Mouse (Mus musculus) CH12.LX (cell line): ENCODE measurements around the gene Foxk1. TPM values are rescaled to one million over a fixed set of nuclear protein-coding genes. Genes with fewer than 3 reads are reported as not detected.

Experiments used
- DNase-seq: peaks from one replicate; pipeline ENCODE4 v3.0.0-alpha.2; 2013; ENCODE audit errors: extremely low read depth
- H3K27ac ChIP-seq: 2 replicates; pipeline ENCODE4 v1.5.1; 2012; ENCODE audit warnings: low read depth, mild to moderate bottlenecking, control low read depth, moderate library complexity; ENCODE audit not compliant: insufficient read depth
- H3K27me3 ChIP-seq: replicated peaks from 2 replicates; pipeline ENCODE3; 2012; ENCODE audit warnings: inconsistent platforms
- H3K36me3 ChIP-seq, 2 experiments: replicated peaks in 1 of 2; 2 replicates each; pipeline versions ENCODE3 to v1.6.1; 2012; ENCODE audit warnings: inconsistent platforms in 1 of 2, low read length in 1 of 2, mild to moderate bottlenecking in 1 of 2, mixed read lengths in 1 of 2, moderate library complexity in 1 of 2; ENCODE audit not compliant: control insufficient read depth in 1 of 2, insufficient read depth in 1 of 2
- H3K4me1 ChIP-seq, 2 experiments: 2 replicates each; pipeline ENCODE4 v1.6.1; 2012; ENCODE audit warnings: inconsistent platforms in 1 of 2, moderate library complexity in 1 of 2; ENCODE audit not compliant: insufficient read depth in 2 of 2, control insufficient read depth in 1 of 2
- H3K4me2 ChIP-seq: 2 replicates; pipeline ENCODE4 v1.6.1; 2012; ENCODE audit warnings: low read depth, mild to moderate bottlenecking, control low read depth; ENCODE audit not compliant: poor library complexity, insufficient read depth, severe bottlenecking
- H3K4me3 ChIP-seq, 3 experiments: fragments of 150-350 bp in 1 of 3; sonication (generic) in 1 of 3; replicated peaks in 1 of 3; 2 replicates each; pipeline versions ENCODE3 to v1.5.1; 2011 to 2012; ENCODE audit warnings: low read depth in 2 of 3, low read length in 2 of 3, mild to moderate bottlenecking in 2 of 3, moderate library complexity in 2 of 3, control low read depth in 1 of 3, improper control_type of control experiment in 1 of 3, inconsistent platforms in 1 of 3, mixed read lengths in 1 of 3; ENCODE audit not compliant: poor library complexity in 1 of 3
- H3K79me2 ChIP-seq: replicated peaks from 2 replicates; pipeline ENCODE4 v1.6.1; 2012; ENCODE audit warnings: mild to moderate bottlenecking, moderate library complexity; ENCODE audit not compliant: control insufficient read depth, poor library complexity, insufficient read depth, severe bottlenecking; ENCODE audit errors: extremely low read depth
- H3K9ac ChIP-seq: 2 replicates; pipeline ENCODE4 v1.6.1; 2012; ENCODE audit warnings: low read depth, mild to moderate bottlenecking, control low read depth, moderate library complexity; ENCODE audit not compliant: insufficient read depth
- H3K9me3 ChIP-seq: replicated peaks from 2 replicates; pipeline ENCODE3; 2012; ENCODE audit warnings: low read length, inconsistent platforms, mixed read lengths
- CHD1 ChIP-seq: IDR thresholded peaks from 2 replicates; pipeline ENCODE4 v1.6.1; 2012; ENCODE audit warnings: low read depth, low read length, improper control_type of control experiment, inconsistent platforms
- E2F4 ChIP-seq: IDR thresholded peaks from 2 replicates; pipeline ENCODE4 v1.6.1; 2011; ENCODE audit warnings: low read depth, low read length, improper control_type of control experiment; ENCODE audit not compliant: insufficient replicate concordance
- ELF1 ChIP-seq: IDR thresholded peaks from 2 replicates; pipeline ENCODE4 v1.6.1; 2014; ENCODE audit warnings: low read depth, mild to moderate bottlenecking, inconsistent platforms, low read length, improper control_type of control experiment
- HCFC1 ChIP-seq: IDR thresholded peaks from 2 replicates; pipeline ENCODE4 v1.6.1; 2012; ENCODE audit warnings: low read depth, mild to moderate bottlenecking, inconsistent platforms, low read length, improper control_type of control experiment
- IRF4 ChIP-seq: IDR thresholded peaks from 2 replicates; pipeline ENCODE4 v1.6.1; 2014; ENCODE audit warnings: low read depth, mild to moderate bottlenecking, inconsistent platforms, low read length, improper control_type of control experiment
- JUN ChIP-seq: IDR thresholded peaks from 2 replicates; pipeline ENCODE4 v1.6.1; 2011; ENCODE audit warnings: low read depth, mild to moderate bottlenecking, low read length, improper control_type of control experiment, moderate library complexity; ENCODE audit not compliant: insufficient read depth
- KAT2A ChIP-seq: IDR thresholded peaks from 2 replicates; pipeline ENCODE4 v1.6.1; 2012; ENCODE audit warnings: low read length, improper control_type of control experiment, inconsistent platforms; ENCODE audit not compliant: insufficient replicate concordance
- MAZ ChIP-seq: IDR thresholded peaks from 2 replicates; pipeline ENCODE4 v1.6.1; 2012; ENCODE audit warnings: low read depth, mild to moderate bottlenecking, inconsistent platforms, low read length, improper control_type of control experiment, moderate library complexity
- MYC ChIP-seq: IDR thresholded peaks from 2 replicates; pipeline ENCODE4 v1.6.1; 2011; ENCODE audit warnings: low read depth, mild to moderate bottlenecking, improper control_type of control experiment, low read length
- NRF1 ChIP-seq: IDR thresholded peaks from 2 replicates; pipeline ENCODE4 v1.6.1; 2014; ENCODE audit warnings: low read depth, mild to moderate bottlenecking, inconsistent platforms, low read length, improper control_type of control experiment, moderate library complexity
- POLR2A ChIP-seq: IDR thresholded peaks from 2 replicates; pipeline ENCODE4 v1.6.1; 2011; ENCODE audit warnings: low read depth, mild to moderate bottlenecking, improper control_type of control experiment, low read length
- POLR2AphosphoS2 ChIP-seq: IDR thresholded peaks from 2 replicates; pipeline ENCODE4 v1.6.1; 2011; ENCODE audit warnings: low read depth, low read length, improper control_type of control experiment
- RCOR1 ChIP-seq: conservative IDR thresholded peaks from 2 replicates; pipeline ENCODE4 v1.6.1; 2012; ENCODE audit warnings: low read depth, mild to moderate bottlenecking, inconsistent platforms, low read length, improper control_type of control experiment
- SMC3 ChIP-seq: IDR thresholded peaks from 2 replicates; pipeline ENCODE4 v1.6.1; 2011; ENCODE audit warnings: low read depth, low read length, improper control_type of control experiment
- TCF12 ChIP-seq: IDR thresholded peaks from 2 replicates; pipeline ENCODE4 v1.6.1; 2014; ENCODE audit warnings: low read depth, mild to moderate bottlenecking, inconsistent platforms, low read length, improper control_type of control experiment
- UBTF ChIP-seq: IDR thresholded peaks from 2 replicates; pipeline ENCODE4 v1.6.1; 2012; ENCODE audit warnings: low read depth, mild to moderate bottlenecking, inconsistent platforms, low read length, improper control_type of control experiment, moderate library complexity
- USF1 ChIP-seq: IDR thresholded peaks from 2 replicates; pipeline ENCODE4 v1.6.1; 2014; ENCODE audit warnings: low read depth, mild to moderate bottlenecking, inconsistent platforms, low read length, improper control_type of control experiment
- USF2 ChIP-seq: conservative IDR thresholded peaks from 2 replicates; pipeline ENCODE4 v1.6.1; 2011; ENCODE audit warnings: low read depth, low read length, improper control_type of control experiment
- ZC3H11A ChIP-seq: IDR thresholded peaks from 2 replicates; pipeline ENCODE4 v1.6.1; 2012; ENCODE audit warnings: low read depth, mild to moderate bottlenecking, inconsistent platforms, low read length, improper control_type of control experiment
- ZMIZ1 ChIP-seq: IDR thresholded peaks from 2 replicates; pipeline ENCODE4 v1.6.1; 2012; ENCODE audit warnings: low read depth, mild to moderate bottlenecking, inconsistent platforms, low read length, improper control_type of control experiment
- dilution Hi-C: fragments of 300-500 bp; cut with MboI; formaldehyde crosslinking; loops from 2 replicates; pipeline ENCODE4 v1.14.3; 2020; ENCODE audit warnings: low sequenced_read_pairs; ENCODE audit not compliant: extremely low pct_unique_long_range_greater_than_20kb, extremely low pct_ligation_motif_present
- in situ Hi-C: fragments of 300-500 bp; cut with MboI; formaldehyde crosslinking; loops from 3 replicates; pipeline ENCODE4 v1.14.3; 2019; ENCODE audit warnings: low sequenced_read_pairs, low pct_ligation_motif_present, low pct_unique_long_range_greater_than_20kb, mixed read lengths
- polyA plus RNA-seq: library from polyadenylated mRNA; unstranded; fragments of >175 nt; gene quantifications from 2 replicates; pipeline ENCODE4 v1.2.1, GENCODE M21; 2012; ENCODE audit warnings: low read depth; ENCODE audit not compliant: insufficient read length
- total RNA-seq, 2 experiments: library from RNA; depleted of rRNA; stranded (reverse); fragments of 300-350 nt in 1 of 2; fragments of >200 nt in 1 of 2; gene quantifications; 2 replicates each; pipeline ENCODE4 v1.2.3; 2012 to 2014

Foxk1 gene
- total and polyA plus RNA-seq, 3 experiments = 5.3 to 23.4 (median 11.3) TPM

DNA sequence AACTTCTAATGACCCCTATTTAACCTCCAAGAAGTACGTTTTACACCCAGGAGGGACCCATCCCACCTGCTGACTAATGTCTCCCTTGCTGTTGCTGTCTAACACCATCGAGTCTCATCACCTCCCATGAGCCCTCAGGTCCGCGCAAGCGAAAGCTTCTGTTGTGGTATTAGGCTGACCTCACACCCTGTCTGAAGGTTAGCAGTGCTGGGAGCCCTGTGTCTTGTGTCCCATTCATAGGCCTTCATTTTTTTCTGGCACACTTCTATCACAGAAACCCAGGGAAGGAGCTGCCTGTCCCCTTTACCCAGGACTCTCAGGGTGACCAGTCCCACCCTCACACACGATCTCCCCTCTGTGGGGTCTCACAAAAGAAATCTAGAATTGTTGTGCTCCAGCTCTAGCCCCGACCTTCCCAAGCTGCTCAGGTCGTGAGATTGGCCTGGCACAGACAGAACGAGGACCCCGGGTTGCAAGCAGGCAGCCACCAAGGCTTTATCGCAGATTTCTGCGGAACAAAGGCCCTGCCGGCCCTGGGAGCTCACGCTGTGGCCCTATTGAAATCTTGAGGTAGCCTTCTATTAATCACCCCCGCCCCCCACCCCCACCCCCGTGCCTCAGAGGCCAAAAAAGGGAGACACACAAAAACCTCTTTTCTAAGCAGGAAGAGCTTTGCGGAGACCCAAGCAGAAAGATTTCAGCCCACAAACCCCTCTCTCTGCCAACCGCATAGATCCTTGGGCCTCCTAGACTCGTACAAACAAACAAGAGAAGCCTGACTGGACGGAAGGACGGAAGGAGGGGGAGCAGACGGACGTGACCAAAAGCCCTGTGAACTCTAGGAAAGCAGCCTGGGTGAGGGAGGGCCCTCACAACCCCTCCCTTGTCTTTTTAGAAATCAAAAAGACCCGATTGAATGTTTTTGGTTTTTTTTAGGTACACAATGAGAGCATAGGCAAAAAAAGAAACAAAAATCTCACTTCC lies 29.8 kb upstream of the Foxk1 start:
- Histone ChIP-seq H3K9ac (no peak overlapping the region; the same call in 1 of the 2 replicates), H3K4me3 (no peak overlapping the region), H3K27me3 (no peaks in the 10 kb centered on the region), H3K27ac (no peak overlapping the region), H3K4me1 (peaks cover 4 to 58% of the 10 kb centered on the region in 2 experiments; a peak in 3 of 4 replicates), H3K4me2 (no peak overlapping the region), H3K9me3 (peaks cover 16% of the 10 kb centered on the region), H3K79me2 (peaks cover 4% of the 10 kb centered on the region; the same call in 1 of the 2 replicates), H3K36me3 (peaks cover 0 to 12% of the 10 kb centered on the region in 2 experiments)
- no peak for TF ChIP-seq ZMIZ1
- TF ChIP-seq POLR2A = no peak
- TF ChIP-seq ZC3H11A = no peak
- DNase-seq = no peak
- in situ Hi-C loops (no loop called here), dilution Hi-C loops (no loop called here)

DNA sequence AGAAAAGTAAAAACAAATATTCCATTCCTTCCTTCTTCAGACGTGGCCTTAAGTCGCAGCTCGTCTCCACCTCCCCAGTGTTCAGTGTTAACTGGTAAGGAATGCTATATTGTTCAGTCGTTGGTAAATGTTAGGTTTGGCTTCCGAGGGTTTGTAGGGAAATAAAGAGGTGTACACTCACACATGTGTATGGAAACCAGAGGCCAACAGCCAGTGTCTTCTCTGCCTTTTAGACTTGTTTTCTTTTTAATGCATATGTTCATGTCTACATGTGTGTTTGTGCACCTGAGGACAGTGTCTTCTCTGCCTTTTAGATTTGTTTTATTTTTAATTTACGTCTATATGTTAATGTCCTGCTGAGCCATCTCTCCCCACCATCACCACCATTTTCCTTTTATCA lies 29.1 kb upstream of the Foxk1 start:
- Histone ChIP-seq H3K4me2 (no peak overlapping the region), H3K9me3 (peaks cover 16% of the 10 kb centered on the region), H3K9ac (no peak overlapping the region), H3K4me1 (peaks cover 2 to 63% of the 10 kb centered on the region in 2 experiments; a peak in 2 of 4 replicates), H3K27ac (no peak overlapping the region), H3K27me3 (no peaks in the 10 kb centered on the region), H3K36me3 (peaks cover 0 to 12% of the 10 kb centered on the region in 2 experiments), H3K4me3 (no peak overlapping the region), H3K79me2 (peaks cover 4% of the 10 kb centered on the region; the same call in 1 of the 2 replicates)
- in situ Hi-C loops (no loop called here), dilution Hi-C loops (no loop called here)
- TF ChIP-seq CHD1 (no peak), POLR2AphosphoS2 (no peak), USF2 (no peak), MAZ (no peak)
- no peak for DNase-seq

DNA sequence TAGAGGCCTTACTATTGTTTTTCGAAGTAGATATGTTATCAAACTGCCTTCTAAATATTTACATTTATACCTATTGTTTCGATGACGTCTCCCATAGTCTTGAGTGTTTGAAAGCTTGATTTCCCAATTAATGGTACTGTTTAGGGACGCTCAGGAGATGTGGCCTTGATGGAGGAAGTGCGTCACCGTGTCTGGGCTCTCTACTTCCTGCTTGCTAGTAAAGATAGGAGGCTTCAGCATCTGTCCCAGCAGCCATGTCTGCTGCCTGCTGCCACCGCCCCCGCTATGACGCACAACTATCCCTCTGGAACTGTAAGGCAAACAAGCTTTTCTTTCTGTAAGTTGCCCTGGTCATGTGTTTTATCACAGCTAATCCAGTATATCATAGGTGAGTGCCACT lies 27.0 kb upstream of the Foxk1 start:
- no peak for DNase-seq
- no peak for TF ChIP-seq POLR2A
- TF ChIP-seq JUN = no peak
- no peak for TF ChIP-seq TCF12
- TF ChIP-seq MYC = no peak
- no peak for TF ChIP-seq NRF1
- no peak for TF ChIP-seq USF1
- no peak for TF ChIP-seq UBTF
- TF ChIP-seq CHD1 = no peak
- TF ChIP-seq ZC3H11A = no peak
- TF ChIP-seq IRF4 = no peak
- no peak for TF ChIP-seq RCOR1
- no peak for TF ChIP-seq SMC3
- no peak for TF ChIP-seq MAZ
- no peak for TF ChIP-seq ELF1
- TF ChIP-seq E2F4 = no peak
- no peak for TF ChIP-seq POLR2AphosphoS2
- TF ChIP-seq HCFC1 = no peak
- TF ChIP-seq KAT2A = no peak
- Histone ChIP-seq H3K9me3 (peaks cover 20% of the 10 kb centered on the region), H3K4me2 (no peak overlapping the region), H3K27ac (no peak overlapping the region), H3K4me1 (peaks cover 2 to 65% of the 10 kb centered on the region in 2 experiments; a peak in 2 of 4 replicates), H3K9ac (no peak overlapping the region), H3K79me2 (no peaks in the 10 kb centered on the region), H3K36me3 (peaks cover 0 to 12% of the 10 kb centered on the region in 2 experiments), H3K27me3 (no peaks in the 10 kb centered on the region), H3K4me3 (no peak overlapping the region)
- dilution Hi-C loops = no loop called here
- in situ Hi-C loops = no loop called here
